Mouse (Mus musculus) erythroblast, adult 5-6 weeks (primary cell): ENCODE data around the gene Crybg3. TPM values are rescaled to one million over a fixed set of nuclear protein-coding genes. Genes with fewer than 3 reads are reported as not detected.

Source experiments
- ATAC-seq: replicated peaks from 2 replicates; pipeline ENCODE4 v1.8.0; 2016; ENCODE audit warnings: moderate number of reproducible peaks, mild to moderate bottlenecking, moderate TSS enrichment, inconsistent platforms; ENCODE audit not compliant: poor library complexity, low FRiP score, severe bottlenecking
- total RNA-seq, 2 experiments: library from RNA; stranded (forward) in 1 of 2; stranded (reverse) in 1 of 2; fragments of 150-400 nt in 1 of 2; fragments of 200-764, 138-1000 nt in 1 of 2; gene quantifications; 2 replicates each; pipeline versions ENCODE4 v1.2.3 to v1.2.4; 2015 to 2017; ENCODE audit warnings: low replicate concordance in 2 of 2

Gene Crybg3
- total RNA-seq, 2 experiments from 2014 or later = 2.8 to 5.6 TPM

DNA sequence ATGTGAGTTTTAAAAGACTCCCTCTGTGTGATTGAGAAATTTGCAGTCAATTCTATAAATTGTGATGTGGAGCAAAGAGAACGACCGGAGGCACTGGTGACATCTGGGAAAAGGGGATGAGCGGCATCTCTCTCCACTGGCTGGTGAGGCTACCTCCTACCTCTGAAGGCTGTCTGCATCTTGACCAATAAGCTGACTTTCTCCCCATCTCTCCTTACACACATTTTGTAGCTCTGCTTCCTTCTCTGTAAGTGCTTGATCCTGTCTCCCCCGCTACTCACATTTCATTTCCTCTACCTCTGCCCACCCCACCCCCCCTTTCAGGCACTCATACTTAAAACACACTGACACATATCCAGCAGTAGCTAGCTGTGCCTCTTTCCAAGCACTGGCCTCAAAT is 59.4 kb downstream of the Crybg3 start:
- no peak for ATAC-seq

DNA sequence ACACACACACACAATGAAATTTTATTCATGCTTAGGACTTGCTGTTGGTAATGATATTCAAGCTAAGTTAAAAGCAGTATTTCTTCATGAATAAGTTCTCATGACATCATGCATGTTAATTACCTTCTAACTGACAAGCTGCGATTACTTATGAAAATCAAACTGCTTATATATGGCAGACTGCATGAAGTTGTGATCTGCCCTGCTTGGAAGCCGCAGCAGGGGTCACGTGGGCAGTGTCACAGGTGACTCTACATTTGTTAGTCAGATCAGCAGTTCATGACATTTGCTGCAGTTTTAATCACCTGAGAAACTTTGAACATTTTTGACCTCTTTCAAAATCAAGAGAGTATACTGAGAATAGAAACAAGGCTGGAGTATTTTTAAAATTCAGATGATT is 59.8 kb downstream of the Crybg3 start:
- ATAC-seq = no peak

DNA sequence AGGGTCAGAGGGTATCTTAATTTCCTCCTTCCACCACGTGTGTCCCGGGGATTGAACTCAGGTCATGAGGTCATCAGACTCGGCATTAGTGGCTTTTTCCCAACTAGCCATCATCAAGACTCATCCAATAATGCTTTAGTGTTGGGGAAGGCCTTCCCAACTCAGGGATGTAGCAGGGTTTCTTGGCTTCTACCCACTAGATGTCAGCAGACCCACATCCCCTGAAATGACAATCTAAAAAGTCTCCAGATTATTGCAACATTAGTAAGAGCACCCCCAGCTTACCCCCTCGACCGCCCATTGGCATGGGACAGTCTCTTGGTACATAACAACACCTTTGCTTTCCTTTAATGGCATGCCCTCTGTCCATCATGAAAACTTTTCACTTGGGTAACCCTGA is 65.1 kb downstream of the Crybg3 start:
- ATAC-seq = no peak

DNA sequence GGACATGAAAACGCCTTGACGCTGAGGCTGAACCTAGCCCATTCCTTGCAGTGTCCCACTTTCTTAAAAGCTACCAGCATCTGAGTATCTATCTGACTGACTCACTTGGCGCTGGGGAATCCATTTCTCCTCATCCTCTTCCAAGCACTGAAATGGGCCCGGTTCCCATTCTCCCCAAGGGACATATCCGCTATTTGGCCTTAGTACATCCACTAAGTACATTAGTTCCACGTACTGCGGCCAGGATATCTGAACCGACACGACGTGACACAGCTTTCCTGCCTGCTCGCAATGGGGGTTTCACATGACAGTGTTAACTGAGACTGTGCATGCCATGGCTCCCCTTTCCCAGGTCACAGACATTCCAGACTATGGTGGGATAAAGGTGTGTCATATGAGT is 66.4 kb downstream of the Crybg3 start:
- no peak for ATAC-seq

DNA sequence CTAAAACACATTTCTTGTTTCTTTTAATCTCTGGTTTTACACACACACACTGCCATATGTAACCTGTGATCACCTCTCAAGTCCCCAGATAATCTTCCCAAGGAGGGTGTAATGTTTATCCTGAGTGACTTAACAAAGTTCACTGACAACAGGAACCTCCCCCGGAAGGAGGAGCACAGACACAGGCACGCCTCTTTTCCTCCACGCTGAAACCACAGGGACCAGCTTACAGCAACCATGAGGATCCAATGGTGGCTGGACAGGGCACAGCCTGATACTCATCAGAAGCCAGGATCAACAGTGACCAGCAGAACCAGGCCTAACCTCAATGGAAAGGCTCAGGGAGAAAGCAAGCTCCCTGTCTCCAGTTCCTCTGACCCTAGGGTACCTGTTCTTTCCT is 68.2 kb downstream of the Crybg3 start:
- ATAC-seq = no peak

DNA sequence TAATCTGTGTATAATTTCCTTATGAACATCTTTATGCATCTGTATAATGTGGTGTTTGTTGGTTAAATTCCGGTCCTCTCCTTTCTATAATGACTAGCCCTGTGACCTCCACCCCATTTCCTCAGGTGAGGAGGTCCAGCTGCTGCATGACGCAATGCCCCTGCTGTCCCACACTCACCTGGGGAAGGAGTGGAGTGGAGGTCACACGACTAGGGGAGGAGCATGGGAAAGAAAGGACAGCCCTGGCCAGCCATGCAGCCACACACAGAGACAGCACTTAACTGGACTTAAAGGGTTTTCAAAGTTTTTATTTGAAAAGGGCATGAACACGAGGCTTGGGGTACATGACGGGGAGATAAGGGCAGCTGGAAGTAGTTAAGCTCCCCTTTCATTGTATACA is 69.5 kb downstream of the Crybg3 start:
- no peak for ATAC-seq

DNA sequence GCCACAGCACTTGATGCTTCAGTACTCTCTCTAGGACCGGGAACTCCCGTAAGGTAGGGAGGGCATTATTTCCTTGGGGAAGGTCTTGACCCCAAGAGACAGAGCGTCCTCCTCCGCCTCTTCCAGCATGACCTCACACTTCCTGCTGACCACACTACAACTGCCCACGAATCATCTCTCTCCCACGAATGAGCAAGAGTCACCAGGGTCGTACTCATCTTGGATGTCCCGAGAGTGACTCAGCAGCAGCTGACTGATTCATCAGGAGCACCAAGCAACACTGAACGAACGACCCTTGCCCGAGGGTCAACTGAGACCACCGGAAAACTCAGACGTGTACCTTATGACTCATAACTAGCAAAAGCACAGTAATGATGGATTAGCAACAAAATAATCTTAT is 71.2 kb downstream of the Crybg3 start:
- no peak for ATAC-seq

DNA sequence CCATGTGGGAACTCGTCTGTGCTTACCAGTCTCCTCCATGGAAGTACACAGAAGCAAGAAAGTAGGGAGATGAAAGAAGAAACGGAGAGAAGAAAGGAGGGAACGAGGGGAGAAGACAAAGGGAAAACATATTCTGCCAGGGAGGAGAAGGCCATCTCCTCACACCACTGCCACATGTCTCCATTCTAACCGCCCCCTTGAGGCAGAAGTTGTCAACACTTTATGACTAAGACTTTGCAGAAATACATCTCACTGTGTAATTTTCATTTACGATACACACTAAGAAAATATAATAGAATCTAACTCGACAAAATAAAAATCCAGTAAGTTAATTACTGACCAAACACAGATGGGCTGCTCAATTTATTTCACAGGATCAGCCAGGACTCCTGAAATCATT is 73.8 kb downstream of the Crybg3 start:
- no peak for ATAC-seq

DNA sequence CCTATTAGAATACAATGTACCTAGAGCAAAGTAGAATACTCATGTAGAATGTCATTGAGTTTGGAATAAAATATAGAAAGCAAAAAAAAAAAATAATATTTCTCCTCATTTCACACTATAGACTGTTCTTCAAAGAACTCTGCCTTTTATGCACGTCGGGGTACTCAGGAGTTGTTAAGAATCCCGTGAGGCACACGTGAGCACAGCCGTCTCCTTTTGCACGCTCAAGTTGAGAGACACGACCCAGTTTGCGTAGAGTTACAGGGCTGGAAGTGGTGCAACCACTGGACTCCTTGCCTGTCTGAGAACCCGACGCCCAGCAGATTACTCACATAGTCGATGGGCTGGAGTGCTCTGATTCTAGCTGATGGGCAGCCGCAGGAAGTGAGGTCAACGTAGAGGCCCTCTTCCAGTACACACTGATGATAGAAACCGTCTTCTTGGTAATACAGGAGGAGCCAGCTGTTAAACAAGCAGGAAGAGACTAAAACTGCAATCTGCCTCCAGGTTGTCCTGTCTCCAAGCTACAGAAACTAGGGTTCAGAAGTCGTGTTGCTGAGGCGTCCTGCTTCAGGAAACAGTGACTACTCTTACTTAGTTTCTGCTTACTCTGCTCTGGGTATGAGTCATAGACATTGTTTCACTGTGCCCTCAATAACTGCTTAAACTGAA is 78.9 kb downstream of the Crybg3 start:
- no peak for ATAC-seq

DNA sequence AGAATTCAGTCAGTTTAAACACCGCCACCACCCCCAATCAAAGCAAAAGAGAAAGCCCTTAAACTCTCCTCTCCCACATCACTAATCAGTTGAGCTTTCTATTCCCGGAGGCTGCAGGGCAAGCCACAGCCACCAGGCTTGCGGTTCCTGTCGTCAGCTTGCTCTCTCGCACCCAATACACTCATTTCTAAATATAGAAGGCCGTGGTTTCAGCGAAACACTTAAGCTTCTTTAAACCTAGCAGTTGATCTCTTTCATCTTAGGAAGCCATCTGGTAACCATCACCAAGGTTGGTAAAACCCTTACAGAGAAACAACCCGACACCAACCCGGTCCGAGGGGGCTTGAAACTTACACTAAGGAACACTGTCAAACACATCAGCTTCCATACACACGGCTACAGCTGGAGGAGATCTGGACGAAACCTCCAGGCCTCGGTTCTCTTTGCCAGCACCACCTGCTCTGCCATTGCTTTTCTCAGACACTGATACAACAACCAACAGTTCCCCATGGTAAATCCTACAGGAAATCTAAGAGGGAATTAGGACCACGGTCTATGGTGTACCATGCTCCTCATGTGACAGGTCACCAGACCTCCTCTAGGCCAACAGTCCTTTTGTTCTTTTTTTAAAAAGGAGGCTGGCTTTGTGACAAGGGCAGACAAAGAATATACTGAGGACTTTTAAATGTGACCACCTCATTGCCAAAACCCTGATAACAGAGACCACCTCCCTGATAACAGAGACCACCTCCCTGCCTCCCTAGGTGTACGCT is 83.1 kb downstream of the Crybg3 start:
- ATAC-seq = no peak

DNA sequence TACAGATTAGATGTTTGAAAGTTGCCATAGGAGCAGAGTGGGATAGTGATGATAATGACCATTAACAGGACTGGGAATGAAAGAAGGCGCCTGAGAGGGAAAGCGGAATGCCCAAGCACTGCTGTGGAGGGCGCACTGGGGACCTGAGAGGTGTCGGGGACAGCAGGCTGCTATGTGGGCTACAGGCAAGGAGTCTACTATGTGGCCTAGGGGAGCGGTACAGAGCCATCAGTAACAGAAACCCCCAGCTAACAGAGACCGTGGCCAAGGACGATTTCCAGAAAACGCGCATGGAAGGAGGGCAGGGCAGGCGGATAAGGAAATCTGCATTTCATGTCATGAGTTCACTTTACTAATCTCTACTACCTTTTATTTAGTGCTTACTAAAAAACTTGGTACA is 83.8 kb downstream of the Crybg3 start:
- no peak for ATAC-seq

DNA sequence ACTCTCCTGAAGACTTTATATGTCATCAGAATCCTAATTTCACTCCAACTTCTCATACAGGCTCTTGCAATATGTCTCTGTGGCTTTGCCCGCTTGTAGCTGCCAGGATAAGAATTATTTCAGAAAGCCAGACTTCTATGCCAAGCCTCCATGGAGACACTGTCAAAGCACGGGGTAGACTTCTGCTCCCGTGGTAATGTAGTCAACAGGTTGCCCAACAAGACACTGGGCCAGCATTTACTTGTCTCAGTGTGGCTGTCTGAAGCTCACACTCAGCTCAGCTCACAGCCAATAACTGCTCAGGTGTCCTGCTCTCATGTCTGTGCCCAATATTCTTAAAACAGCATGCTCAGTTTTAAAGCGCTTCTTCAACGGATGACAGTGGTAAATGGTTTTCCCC is 85.6 kb downstream of the Crybg3 start:
- no peak for ATAC-seq

DNA sequence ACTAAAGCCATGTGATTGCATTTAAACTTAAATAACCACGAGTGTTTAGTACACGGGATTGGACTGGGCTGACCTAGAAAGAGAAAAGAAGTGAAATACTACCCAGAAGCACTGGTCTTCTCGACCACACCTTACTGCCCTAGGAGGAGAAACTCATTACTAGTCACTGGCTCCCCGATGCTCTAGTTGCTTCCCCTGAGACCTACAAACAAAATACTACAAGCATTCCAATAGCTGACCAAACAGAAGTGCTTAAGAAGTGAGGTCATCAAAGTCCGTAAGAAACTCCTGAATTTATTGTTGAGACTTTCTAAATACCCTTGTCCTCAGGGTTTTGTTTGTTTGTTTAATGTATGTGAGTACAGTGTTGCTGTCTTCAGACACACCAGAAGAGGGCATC is 90.9 kb downstream of the Crybg3 start:
- no peak for ATAC-seq

DNA sequence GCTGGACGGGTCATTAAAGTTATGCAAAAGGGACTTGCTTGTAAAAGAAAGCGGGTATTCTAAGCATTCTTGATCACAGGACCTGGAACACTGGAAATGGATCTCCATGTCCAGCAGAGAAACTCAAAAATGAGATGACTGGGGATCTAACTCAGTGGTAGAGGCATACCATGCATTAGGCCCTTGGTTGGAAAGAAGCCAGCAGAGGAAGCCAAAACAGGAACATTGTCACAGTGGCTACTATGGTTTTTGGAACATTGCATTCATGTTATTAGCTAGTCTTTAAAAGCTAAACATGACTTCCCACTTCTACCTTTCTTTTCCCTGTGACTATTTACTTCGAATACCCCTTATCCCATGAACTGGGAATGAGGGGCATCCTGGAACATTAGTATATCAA is 101.6 kb downstream of the Crybg3 start:
- no peak for ATAC-seq

DNA sequence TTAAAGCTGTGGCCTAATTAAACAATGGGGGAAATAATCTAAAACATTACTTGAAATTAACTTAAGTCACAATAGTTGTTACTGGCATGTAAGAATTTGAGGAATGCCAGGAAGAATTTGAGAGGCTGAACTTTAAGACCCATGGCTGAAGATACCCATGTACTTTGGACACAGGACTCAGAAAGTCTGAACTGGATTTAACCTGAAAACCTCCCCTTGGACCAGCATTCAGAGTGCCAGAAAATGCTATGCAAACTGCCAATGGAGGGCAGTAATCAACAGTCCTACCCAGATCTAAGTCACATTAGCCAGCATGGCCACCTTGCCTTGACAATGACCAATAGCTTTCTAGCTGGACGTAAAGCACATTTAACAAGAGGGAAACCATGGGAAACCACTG is 102.8 kb downstream of the Crybg3 start:
- ATAC-seq = no peak

DNA sequence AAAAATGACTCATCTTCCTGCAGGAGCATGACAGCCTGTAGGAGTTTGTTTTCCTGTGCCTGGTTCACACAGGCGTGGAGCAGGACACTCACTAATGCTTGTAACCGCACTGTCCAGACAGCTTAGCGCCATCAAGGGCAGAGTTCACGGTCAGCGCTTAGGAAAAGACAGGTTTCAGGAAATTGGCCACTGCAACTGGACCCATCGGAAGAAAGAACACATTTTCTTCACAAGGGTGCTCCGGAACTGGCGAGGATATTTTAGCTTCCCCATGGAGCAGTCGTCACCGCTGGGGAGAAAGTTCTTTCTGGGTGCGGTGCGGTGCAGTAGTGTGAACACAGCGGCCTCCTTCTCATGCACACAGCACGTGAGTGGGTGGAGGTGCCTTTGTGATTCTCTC is 107.6 kb downstream of the Crybg3 start:
- ATAC-seq = no peak

DNA sequence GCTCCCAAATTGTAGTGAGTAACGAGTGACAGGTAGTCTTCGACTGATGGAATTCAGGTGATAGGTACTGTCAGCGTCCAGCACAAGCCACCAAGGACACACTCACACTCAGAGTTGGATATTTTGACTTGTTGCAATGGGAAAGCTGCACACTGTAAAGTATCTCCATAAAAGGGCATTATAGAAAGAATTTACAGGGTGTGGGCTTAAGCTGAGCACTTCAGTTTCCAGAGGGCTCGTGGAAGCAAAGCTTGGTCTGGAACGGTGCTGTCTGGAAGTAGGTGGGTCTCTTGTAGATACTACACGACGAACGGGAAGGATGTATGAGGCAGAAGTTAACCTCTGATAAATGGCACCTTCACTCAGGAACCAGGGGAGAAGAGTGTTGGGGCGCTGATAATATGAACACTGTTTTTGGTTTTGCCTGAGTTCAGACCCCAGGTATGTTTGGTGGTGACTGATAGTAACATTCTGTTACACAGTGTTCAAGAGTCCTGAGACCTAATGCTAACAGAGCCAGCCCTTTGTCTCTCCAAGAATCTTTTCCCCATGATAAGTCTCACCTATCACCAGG is 112.7 kb downstream of the Crybg3 start:
- no peak for ATAC-seq

DNA sequence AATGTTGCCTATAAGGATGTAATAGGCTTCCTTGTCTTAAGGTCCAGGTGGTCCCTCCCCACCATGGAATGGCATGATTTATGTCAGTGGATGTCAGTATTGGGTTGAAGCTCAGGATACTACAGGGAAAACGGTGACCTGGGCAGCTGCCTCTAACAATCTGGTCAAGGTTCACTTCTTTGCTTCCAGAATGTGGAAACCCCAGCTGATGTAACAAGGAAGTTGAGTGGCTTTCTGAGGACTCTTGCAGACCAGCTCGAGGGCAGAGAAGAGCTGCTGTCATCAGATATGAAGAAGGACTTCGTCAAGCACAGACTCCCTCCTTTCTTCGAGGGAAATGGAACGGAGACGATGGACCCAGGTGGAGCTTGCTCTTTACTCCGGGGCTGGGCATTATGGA is 113.5 kb downstream of the Crybg3 start:
- no peak for ATAC-seq

DNA sequence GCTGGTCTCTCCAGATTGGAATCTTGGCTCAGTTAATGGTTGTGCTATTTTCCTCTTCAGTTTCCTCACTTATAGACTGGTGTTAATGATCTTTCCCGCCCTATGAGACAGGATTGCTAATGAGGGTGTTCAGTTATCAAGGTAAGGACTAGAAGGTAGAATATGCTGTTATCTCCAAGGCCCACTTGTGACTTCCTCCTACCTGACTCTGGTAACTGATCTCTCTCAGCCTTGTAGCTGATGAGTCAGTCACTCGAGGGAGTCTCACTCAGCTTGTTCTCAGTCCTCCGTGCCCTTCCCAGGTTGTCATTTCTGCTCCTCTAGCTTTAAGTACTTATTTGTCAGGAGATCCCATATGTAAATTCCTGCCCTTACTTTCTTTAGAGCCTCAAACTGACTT is 122.8 kb downstream of the Crybg3 start:
- no peak for ATAC-seq

DNA sequence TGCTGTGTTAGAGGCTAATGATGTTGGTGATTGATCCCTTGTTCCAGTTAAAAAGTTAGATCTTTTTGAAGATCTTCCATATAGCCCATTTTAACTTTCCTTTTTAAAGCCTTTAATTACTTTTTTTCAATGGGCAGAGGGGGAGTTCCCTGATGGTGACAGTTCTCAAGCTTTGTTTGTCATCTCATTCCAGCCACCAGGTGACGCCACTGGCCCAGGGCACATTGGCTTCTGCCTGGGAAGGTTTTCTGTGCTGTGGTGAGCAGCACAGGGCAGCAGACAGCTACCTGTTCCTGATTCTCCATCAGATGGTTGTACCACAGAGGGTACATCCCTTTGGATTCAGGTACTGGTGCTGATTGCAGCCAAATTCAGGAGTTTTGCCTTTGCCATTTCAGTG is 126.0 kb downstream of the Crybg3 start:
- ATAC-seq = no peak

DNA sequence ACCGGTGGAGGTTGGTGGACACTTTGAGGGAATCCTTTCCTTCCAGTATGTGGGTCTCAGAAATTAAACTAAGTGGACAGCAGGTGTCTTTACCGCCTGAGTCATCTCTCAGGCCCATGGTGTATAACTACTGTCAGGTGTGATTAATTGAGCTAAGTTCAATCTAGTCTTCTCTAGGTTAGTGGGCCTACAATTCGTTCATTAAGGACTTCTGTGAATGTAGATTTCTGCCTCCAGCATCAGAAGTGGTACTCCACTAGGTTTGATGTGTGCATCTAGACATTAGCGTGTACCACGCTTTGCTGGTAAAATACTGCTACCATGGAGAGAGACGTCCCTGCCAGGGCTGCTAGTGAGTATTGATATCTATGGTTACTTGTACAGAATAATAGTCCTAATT is 128.2 kb downstream of the Crybg3 start:
- no peak for ATAC-seq
